Mouse (Mus musculus) liver, adult 2 months (tissue): ENCODE results near the gene Camkk1. TPM values are rescaled to one million over a fixed set of nuclear protein-coding genes. Genes with fewer than 3 reads are reported as not detected.
A peak's percentile ranks its signal among the peaks of the same experiment; 100 is the strongest.

ENCODE experiments used
- DNase-seq: peaks from one replicate; pipeline ENCODE4 v3.0.0-alpha.2; 2011; ENCODE audit warnings: low read depth, low spot score; ENCODE audit errors: extremely low read depth
- H3K27ac ChIP-seq: fragments of 200-500 bp; replicated peaks from 2 replicates; pipeline ENCODE4 v1.5.1; 2012; ENCODE audit warnings: low read depth, mild to moderate bottlenecking, control low read depth, inconsistent platforms, low read length; ENCODE audit not compliant: insufficient read depth
- H3K27me3 ChIP-seq: fragments of 200-500 bp; 2 replicates; pipeline ENCODE4 v1.6.1; 2012; ENCODE audit warnings: mild to moderate bottlenecking, moderate library complexity, low read length, inconsistent platforms; ENCODE audit not compliant: control insufficient read depth, insufficient read depth
- H3K36me3 ChIP-seq: fragments of 200-500 bp; 2 replicates; pipeline ENCODE4 v1.6.1; 2012; ENCODE audit warnings: low read length, inconsistent platforms; ENCODE audit not compliant: control insufficient read depth, insufficient read depth
- H3K4me1 ChIP-seq: fragments of 200-500 bp; 2 replicates; pipeline ENCODE4 v1.6.1; 2011; ENCODE audit warnings: low read length; ENCODE audit not compliant: control insufficient read depth, insufficient read depth
- H3K4me3 ChIP-seq: fragments of 200-500 bp; 2 replicates; pipeline ENCODE4 v1.5.1; 2011; ENCODE audit warnings: low read depth, mild to moderate bottlenecking, control low read depth, low read length, moderate library complexity; ENCODE audit not compliant: insufficient read depth
- H3K79me2 ChIP-seq: fragments of 200-500 bp; 2 replicates; pipeline ENCODE4 v1.6.1; 2012; ENCODE audit warnings: inconsistent platforms, mild to moderate bottlenecking, low read length, moderate library complexity; ENCODE audit not compliant: control insufficient read depth, insufficient read depth
- H3K9ac ChIP-seq: fragments of 200-500 bp; 2 replicates; pipeline ENCODE4 v1.6.1; 2012; ENCODE audit warnings: low read depth, mild to moderate bottlenecking, control low read depth, inconsistent platforms, low read length
- CTCF ChIP-seq: fragments of 200-500 bp; IDR thresholded peaks from 2 replicates; pipeline ENCODE4 v1.5.1; 2011; ENCODE audit warnings: low read depth, low read length, control low read depth
- POLR2A ChIP-seq: fragments of 200-500 bp; IDR thresholded peaks from 2 replicates; pipeline ENCODE4 v1.6.1; 2011; ENCODE audit warnings: low read length, control low read depth; ENCODE audit not compliant: insufficient read depth; ENCODE audit errors: extremely low read depth
- whole genome bisulfite sequencing: fragments of 180-500 bp; shearing (Covaris S2); methylation state at CpG from one replicate; pipeline ENCODE4 v1.1.7; 2018; 5-methylcytosine and 5-hydroxymethylcytosine counted together
- polyA plus RNA-seq: library from polyadenylated mRNA; depleted of rRNA; stranded (reverse); fragments of >200 nt; gene quantifications from 2 replicates; pipeline ENCODE4 v1.2.3, GENCODE M21; 2012; rRNA removed
- total RNA-seq: library from RNA; depleted of rRNA; stranded (reverse); fragments of >200 nt; gene quantifications from 2 replicates; pipeline ENCODE4 v1.2.3, GENCODE M21; 2014; rRNA removed

Camkk1 gene
- 0.28 and 0.54 TPM in 2 replicates for total RNA-seq
- 0.12 and 0.24 TPM in 2 replicates for polyA plus RNA-seq

DNA sequence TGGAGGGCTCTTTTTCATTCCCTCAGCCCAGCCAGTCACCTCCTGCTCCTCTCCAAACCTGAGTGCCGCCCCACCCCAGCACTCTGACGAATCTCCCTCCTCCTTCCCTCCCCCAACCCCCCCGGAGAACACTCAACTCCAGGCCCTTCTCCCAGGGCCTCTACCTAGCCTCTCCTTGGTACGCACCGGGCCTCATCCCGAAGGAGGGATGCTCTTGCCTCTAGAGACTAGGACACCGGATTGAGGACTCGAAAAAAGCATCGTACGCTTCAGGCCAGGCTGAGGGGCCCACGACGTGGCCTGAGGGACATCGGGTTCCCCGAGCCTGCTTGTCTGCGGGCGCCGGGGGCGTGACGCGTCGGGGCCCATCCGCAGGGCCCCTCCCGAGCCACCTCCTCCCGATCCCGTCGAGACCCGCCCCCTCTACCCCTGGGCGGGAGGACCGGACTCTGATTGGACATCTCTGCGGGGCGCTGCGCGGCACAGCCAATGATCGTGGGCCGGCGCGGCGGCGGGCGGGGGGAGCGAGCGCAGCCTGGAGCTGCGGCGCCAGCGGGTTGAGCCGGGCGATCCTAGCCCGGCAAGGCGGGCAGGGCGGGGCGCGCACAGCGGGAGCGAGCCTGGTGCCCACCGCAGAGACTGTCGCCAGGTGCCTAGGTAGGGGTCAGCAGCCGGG is at the start of gene Camkk1:
Gene Camkk1, plus strand, starts transcription at position 538 of the 676 bp plus-strand sequence.
- no peak within 1 kb of the TSS for H3K27ac ChIP-seq
- no peak for TF ChIP-seq CTCF
- no peak for TF ChIP-seq POLR2A
- DNase-seq, result peak; percentile 49
- H3K4me3 ChIP-seq, result peak within 1 kb of the TSS; percentile 68
- H3K36me3 ChIP-seq, result no peaks in the 10 kb centered on the region
- no peaks in the 10 kb centered on the region for H3K79me2 ChIP-seq
- H3K9ac ChIP-seq, result peak within 1 kb of the TSS; percentile 54
- peaks cover 6% of the 10 kb centered on the region for H3K27me3 ChIP-seq
- 0 out of 2 replicates have a peak, but pooled peaks cover 5% of the 10 kb centered on the region for H3K4me1 ChIP-seq
- WGBS, result 2% methylated on average over 57 of the region's 57 CpGs

- no peak for DNase-seq
- Histone ChIP-seq H3K79me2 (no peaks in the 10 kb centered on the region), H3K9ac (no peak overlapping the region), H3K4me1 (no peaks in the 10 kb centered on the region), H3K27ac (no peak overlapping the region), H3K4me3 (no peak overlapping the region), H3K27me3 (no peaks in the 10 kb centered on the region), H3K36me3 (no peaks in the 10 kb centered on the region)
- no peak for TF ChIP-seq CTCF
- TF ChIP-seq POLR2A, result no peak
- WGBS, result 77% methylated on average over 13 of the region's 13 CpGs
Measured at GRCm38 (mm10) chr11:72974995-72975503, 43.8 kb upstream of the Camkk1 start.

GRCm38 (mm10) chr11:72982516-72982915 is 36.3 kb upstream of the Camkk1 start:
- Histone ChIP-seq H3K4me1 (no peaks in the 10 kb centered on the region), H3K9ac (no peak overlapping the region), H3K27ac (no peak overlapping the region), H3K36me3 (no peaks in the 10 kb centered on the region), H3K4me3 (no peak overlapping the region), H3K27me3 (no peaks in the 10 kb centered on the region), H3K79me2 (no peaks in the 10 kb centered on the region)
- no peak for DNase-seq
- TF ChIP-seq POLR2A (no peak), CTCF (no peak)
- 91% methylated on average over 9 of the region's 9 CpGs for WGBS

DNA sequence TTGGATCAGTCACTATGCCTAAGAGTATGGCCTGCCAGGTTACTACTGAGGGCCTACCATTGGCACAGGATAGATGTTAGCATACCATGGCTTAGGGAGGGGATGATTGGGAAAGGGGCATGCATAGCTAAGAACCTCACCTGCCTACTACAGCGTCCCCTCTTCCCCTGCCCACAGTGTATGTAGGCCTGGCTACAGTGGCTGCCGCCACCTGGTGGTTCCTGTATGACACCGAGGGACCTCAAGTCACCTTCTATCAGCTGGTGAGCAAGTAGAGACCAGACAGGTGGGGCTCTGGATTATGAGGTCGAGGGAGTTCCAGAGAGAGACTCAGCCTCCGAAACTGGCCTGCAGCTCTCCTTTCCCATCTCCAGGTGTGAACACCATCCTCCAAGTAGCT is 35.5 kb upstream of the Camkk1 start:
- Histone ChIP-seq H3K4me3 (no peak overlapping the region), H3K79me2 (no peaks in the 10 kb centered on the region), H3K27me3 (no peaks in the 10 kb centered on the region), H3K27ac (no peak overlapping the region), H3K9ac (no peak overlapping the region), H3K36me3 (no peaks in the 10 kb centered on the region), H3K4me1 (no peaks in the 10 kb centered on the region)
- peak; percentile 61 for TF ChIP-seq CTCF
- no peak for TF ChIP-seq POLR2A
- WGBS, result 48% methylated on average over 5 of the region's 5 CpGs
- DNase-seq, result no peak

GRCm38 (mm10) chr11:72986745-72987144 is 32.1 kb upstream of the Camkk1 start:
- 71% methylated on average over 5 of the region's 5 CpGs for WGBS

DNA sequence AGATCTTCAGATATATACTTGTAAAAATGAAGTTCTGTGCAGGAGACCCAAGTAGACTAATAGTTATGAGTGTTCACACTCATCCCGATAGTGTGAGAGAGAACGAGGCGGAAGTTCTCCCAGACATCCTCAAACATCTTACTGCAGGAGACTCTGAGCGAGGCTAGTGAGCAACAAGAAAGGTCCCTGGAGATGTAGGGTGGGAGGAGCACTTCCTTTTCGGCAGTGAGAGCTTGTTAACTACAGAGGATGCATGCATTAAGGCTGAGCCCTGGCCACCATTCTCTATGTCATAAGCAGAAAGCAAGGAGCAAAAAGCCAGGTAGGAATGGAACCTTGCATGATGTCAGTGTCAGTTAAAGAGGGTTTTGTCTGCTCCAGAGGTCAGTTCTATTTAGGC is 31.6 kb upstream of the Camkk1 start:
- Histone ChIP-seq H3K27me3 (no peaks in the 10 kb centered on the region), H3K36me3 (no peaks in the 10 kb centered on the region), H3K4me3 (no peak overlapping the region), H3K9ac (no peak overlapping the region), H3K79me2 (no peaks in the 10 kb centered on the region), H3K4me1 (no peaks in the 10 kb centered on the region), H3K27ac (no peak overlapping the region)
- 76% methylated on average over 5 of the region's 5 CpGs for WGBS
- TF ChIP-seq CTCF, result no peak
- no peak for TF ChIP-seq POLR2A
- DNase-seq, result no peak

More at GRCm38 (mm10) chr11:72986745-72987144, 32.1 kb upstream of the Camkk1 start:
- no peak overlapping the region for H3K9ac ChIP-seq
- H3K27ac ChIP-seq, result no peak overlapping the region
- H3K27me3 ChIP-seq, result no peaks in the 10 kb centered on the region
- no peaks in the 10 kb centered on the region for H3K36me3 ChIP-seq
- no peak overlapping the region for H3K4me3 ChIP-seq
- no peaks in the 10 kb centered on the region for H3K4me1 ChIP-seq
- no peak for TF ChIP-seq POLR2A
- TF ChIP-seq CTCF, result no peak
- H3K79me2 ChIP-seq, result no peaks in the 10 kb centered on the region
- DNase-seq, result no peak
